Mouse (Mus musculus): ENCODE measurements around the gene Ptges2.

Gene Ptges2

DNA sequence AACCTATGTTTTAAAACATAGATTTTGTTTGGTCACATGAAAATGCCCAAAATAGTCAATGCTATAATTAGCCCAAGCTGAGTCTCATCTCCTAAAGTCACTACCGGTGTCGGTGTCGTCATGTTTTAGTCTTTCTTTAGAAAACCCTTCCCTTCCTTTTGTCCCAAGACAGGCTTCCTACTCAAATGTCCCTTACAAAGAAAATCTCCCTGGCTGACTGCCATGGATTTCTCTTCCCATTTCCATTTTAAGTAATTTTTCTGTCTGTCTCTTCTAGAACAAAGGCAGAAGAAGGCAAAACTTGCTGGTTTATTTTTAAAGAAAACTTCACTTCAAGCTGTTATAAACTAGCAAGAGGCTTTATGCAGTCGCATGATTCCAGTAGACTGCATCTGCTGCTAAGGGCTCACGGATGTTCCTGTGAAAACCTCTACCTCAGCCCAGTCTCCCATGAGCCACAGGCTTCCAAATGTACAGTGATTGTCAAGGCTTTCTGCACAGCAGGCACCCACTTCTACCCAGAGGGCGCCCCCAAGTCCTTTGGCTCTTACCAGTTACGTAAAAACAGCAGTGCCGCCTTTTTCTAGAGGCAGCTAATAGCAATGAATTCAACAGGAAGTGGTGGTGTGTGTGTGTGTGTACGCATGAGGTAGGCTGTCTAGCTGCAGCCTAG is 51.7 kb downstream of the Ptges2 start:
- DNase-seq, result peak; percentile 68

DNA sequence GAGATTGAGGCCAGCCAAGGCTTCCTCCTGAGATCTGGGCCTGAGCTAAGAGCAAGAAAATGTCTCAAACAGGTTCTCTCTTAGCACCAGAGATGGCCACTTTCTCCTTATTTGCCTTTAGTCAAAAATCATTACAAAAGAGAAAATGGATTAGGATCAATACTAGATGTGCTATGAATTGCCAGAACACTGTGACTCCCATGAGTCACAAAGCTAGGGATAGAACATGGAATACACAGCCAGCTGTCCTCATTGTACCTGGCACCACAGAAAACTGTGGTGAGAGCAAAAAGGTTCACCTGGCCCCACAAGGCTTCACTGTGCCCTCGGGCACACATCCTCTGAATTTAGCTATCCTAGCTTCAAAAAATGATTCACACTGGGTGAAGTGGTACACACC is 52.8 kb downstream of the Ptges2 start:
- no peak for DNase-seq

DNA sequence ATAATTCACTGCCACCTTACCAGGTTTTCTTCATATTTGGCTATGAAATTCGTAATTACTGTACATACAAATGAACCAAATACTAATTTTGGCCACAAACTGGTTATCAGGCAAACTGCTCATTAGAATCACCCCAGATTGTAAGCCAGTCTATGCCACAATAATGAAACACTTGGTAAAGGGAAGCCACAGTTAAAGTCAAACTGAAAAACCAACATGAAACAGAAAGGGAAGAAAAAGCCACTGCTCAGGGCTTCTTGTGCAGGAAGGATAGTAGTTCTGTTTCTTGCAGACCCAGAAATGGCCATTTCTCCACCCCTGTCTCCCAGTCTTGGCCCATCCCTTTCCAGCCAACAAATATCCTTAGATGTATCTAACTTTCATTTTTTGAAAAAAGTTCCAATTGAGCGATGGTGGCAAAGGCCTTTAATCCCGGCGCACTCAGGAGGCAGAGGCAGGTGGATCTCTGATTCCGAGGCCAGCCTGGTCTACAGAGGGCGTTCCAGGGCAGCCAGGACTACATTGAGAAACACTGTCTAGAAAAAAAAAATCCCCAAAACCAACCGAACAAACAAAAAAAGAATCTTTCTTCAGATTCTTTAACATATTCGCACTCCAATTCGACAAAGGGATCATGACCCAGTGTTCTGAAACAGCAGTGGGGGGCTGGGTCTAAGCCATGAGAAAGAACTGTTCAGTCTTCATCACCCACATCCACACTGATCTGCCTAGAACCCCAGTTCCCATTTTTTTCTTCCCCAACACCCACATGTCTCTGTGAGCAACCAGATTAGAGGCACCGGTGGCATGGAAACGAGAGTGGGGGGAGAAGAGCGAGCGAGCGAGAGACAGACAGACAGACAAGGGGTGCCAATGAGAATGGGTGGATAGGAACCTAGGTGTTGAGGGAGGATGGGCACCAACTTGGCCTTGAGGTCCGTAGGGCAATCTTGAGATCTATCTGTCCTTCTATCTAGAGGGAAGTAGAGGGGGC is 54.4 kb downstream of the Ptges2 start, which contains the start of gene Naif1:
TSS of gene Naif1 (plus strand) at position 697 of the 994 bp plus-strand sequence.
- DNase-seq, result peak; percentile 82

DNA sequence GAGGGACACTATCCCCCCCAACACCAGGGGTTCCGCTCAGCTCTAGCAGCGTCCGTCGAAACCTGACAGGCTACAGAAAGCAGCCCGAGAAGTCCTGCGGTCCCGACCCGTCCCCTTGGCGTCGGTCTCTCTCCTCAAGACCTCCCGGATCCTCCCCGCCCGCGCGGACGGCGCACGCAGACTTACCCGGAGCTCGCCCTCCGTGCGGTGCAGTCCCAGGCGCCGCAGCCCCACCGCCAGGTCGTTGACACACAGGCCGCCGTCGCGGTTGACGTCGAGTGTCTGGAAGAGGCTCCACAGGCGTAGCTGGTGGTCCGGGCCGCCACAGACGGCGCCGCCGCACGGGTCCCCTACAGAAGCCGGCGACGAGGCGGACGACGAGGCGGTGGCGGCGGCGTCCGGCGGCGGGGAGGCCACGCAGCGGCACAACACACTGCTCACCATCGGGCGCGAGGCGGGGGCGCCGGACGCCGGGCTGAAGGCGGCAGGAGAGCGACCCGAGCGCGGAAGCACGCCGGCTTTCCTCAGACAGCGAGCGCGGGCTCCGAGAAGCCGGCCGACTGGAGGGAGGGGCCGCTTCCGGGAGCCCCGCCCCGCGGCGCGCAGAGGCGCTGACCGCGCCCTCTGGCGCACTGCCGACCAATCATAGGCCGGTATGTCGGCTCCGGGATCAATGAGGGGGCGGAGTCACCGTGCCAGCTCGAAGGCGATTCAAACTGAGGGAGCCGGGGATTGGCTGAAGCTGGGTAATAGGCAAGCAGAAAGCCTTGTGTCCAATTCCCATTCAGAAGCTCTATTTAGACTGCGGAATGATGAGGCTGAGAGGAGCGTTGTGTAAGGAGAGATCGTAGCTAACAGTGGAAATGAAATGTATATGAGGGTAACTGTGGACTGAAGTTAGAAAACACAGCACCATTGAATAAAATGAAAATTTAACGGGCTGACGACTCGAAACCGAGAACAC is 55.5 kb downstream of the Ptges2 start, which contains the start of gene Slc25a25:
TSS of gene Slc25a25 (minus strand) at position 565 of the 964 bp plus-strand sequence.
- DNase-seq, result peak; percentile 98

DNA sequence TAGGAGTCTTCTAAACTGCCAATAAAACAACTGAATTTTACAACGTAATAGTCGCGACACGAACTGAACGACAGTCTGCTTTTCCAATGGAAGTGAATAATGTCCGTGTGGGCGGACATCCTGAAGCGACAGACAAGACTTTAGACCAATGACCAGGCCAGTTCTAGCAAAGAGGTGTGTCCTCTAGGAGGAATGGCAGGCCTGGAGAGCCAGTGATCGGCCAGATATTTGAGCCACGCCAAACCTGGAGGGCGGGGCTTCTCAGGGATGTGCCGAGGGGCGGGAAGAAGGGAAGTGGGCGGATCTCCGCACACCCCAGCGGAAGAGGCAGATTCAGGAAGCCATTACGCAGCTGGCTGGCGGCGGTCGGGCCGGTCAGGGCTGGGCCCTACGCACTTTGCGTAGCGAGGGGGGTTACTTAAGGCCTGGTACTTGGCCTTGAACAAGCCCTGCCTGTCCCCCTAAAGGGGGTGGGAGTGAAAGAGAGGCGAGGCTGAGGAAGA is 56.2 kb downstream of the Ptges2 start:
- peak; percentile 100 for DNase-seq

DNA sequence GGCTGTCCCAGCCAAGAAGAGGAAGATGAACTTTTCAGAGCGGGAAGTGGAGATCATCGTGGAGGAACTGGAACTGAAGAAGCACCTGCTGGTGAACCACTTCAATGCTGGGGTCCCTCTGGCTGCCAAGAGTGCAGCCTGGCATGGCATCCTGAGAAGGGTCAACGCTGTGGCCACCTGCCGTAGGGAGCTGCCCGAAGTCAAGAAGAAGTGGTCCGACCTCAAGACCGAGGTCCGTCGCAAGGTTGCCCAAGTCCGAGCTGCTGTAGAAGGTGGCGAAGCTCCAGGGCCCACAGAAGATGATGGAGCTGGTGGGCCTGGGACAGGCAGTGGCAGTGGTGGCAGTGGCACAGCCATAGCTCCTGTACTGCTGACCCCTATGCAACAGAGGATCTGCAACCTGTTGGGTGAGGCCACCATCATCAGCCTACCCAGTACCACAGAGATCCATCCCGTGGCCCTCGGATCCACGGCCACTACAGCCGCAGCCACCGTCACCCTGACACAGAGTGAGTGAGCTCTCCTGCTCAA is 56.8 kb downstream of the Ptges2 start:
- DNase-seq, result peak; percentile 65

DNA sequence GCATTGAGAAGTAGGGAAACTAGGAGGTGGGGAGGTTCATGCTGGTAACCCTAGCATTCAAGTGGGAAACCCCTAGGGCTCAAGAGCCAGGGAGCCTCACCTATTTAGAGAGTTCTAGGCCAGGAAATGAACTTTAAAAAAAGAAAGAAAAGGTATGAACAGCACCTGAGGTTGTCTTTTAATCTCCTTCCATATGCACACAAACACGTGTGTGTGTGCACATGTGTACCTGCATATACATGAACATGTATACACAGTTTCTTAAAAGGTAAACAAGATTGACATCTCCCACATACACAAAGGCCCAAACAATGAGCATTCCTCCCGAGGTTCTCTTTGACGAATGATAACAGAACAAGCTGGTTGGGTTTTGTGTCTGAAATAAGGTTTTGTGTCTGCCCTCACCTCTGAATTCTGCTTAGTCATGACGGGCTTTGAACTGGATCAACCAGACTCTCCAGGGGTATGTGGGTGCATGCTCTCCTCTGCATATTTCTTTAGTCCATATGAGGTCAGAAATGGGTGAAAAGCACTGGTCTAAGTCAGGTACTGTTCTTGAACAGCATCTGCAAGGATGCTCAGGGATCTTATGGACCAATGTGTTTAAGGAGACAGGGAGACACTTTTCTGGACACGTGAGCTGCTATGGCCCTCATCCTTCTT is 58.1 kb downstream of the Ptges2 start:
- DNase-seq, result no peak

DNA sequence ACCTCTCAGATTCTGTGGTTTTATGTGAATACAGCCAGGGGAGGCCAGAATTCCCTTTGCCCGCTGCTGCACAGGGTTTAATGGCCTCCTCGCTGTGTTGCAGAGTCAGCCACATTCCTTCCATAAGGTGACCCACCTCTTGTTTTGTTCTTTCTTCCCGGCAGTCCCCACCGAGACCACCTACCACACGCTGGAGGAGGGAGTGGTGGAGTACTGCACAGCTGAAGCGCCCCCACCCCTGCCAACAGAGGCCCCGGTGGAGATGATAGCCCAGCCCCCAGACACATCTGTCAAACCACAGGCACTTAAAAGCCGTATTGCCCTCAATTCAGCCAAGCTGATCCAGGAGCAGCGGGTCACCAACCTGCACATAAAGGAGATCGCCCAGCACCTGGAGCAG is 58.9 kb downstream of the Ptges2 start:
- DNase-seq, result no peak

DNA sequence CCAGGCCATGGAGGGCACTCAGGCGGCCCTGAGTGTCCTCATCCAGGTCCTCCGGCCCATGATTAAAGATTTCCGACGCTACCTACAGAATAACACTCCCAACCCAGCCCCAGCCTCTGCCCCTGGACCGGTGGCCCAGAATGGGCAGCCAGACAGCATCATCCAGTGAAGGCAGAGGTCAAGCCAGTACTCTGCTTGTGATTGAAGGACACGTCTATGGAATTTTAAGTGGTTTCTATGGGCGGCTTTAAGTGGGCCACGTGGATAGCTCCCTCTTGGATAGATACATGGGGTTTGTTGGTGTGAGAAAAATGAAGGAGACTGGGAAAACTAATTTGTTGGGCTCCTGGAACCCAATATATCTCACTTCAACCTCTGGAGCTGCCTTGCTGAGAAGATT is 59.4 kb downstream of the Ptges2 start:
- DNase-seq, result no peak
